31 mouse cellular contexts compared by ENCODE assay signal in the genomic region with DNA sequence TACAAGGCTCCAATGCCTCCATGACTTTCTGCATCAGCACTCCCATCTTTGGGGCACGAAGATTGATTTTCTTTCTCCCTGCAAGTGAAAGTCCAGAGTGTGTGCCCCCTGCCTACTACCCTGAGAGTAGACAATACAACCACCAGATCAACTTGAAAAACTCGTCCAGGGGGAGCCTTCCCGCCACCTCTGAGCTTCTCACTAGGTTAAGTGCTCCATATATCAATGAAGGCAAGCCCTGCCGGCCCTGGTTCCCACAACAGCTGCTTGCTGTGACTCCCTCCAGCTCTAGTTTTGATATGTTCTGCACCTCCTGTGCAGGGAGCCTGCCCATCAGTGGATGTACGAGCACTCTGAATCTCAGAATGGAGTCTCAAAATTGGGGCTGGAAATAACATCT.
DNase-seq lines count a peak whose midpoint lies in the region; ATAC-seq lines count a peak whose summit lies in the region.
"Had no signal": no experiment of that assay in that cellular context is flagged by ENCODE, and none has a peak within 500 bp of the region (broad histone marks: within the 10 kb centered on the region; RNA-seq: fewer than 3 reads in every experiment).

No protein-coding gene starts in this region.

- H3K9ac ChIP-seq in kidney, embryonic 15.5 days, result no peak overlapping the region
- H3K9ac ChIP-seq: forebrain, embryonic 13.5 days; heart, embryonic 12.5 days; hindbrain, embryonic 15.5 days; limb, embryonic 13.5 days; lung, embryonic 15.5 days had no signal

- H3K4me2 ChIP-seq in kidney, embryonic 15.5 days, result peak overlapping the region; percentile 33; the same call in 1 of the 2 replicates
- H3K4me2 ChIP-seq: forebrain, embryonic 13.5 days; heart, embryonic 12.5 days; hindbrain, embryonic 15.5 days; limb, embryonic 13.5 days; liver, embryonic 11.5 days; lung, embryonic 15.5 days; midbrain, embryonic 11.5 days had no signal

- no peaks in the 10 kb centered on the region for H3K27me3 ChIP-seq in kidney, embryonic 15.5 days
- H3K27me3 ChIP-seq: heart, embryonic 12.5 days; lung, embryonic 15.5 days had no signal

- H3K4me3 ChIP-seq in kidney, embryonic 15.5 days (replicated peaks), result no peak overlapping the region
- H3K4me3 ChIP-seq: erythroblast, embryonic 14.5 days; forebrain, embryonic 13.5 days; gastrocnemius, adult 2 months; heart, adult 2 months; heart, embryonic 12.5 days; hindbrain, embryonic 15.5 days; limb, embryonic 13.5 days; lung, embryonic 15.5 days; myocyte had no signal

- DNase-seq in kidney, postnatal 36 days, result no peak
- peak; percentile 37 for DNase-seq in testis, postnatal 10 days (ENCODE audit: low spot score)
- DNase-seq in testis, postnatal 14 days (ENCODE audit: low spot score), result no peak
- DNase-seq in forelimb bud, embryonic 11.5 days (ENCODE audit: low read depth, low spot score), result peak; percentile 48
- peak; percentile 3 for DNase-seq in yolk sac, embryonic 10.5 days (ENCODE audit: low spot score)
- no peak for DNase-seq in natural killer cell, adult 2 months (ENCODE audit: low spot score in 2 of 2)
- DNase-seq: adrenal gland, postnatal 25 days; B cell, adult 2 months; cerebellum, adult 2 months; cerebellum, postnatal 25 days; gastrocnemius, adult 2 months; gastrocnemius, postnatal 36 days; heart, adult 2 months; heart, postnatal 4 days; kidney, adult 8-10 months; kidney, postnatal 14 days; layer of hippocampus, postnatal 36 days; spleen, adult 18-20 months had no signal

- H3K9me3 ChIP-seq in kidney, embryonic 15.5 days (replicated peaks), result no peaks in the 10 kb centered on the region
- H3K9me3 ChIP-seq: forebrain, embryonic 13.5 days; heart, embryonic 12.5 days; hindbrain, embryonic 15.5 days; limb, embryonic 13.5 days; lung, embryonic 15.5 days had no signal

- no peak for ATAC-seq in kidney, embryonic 15.5 days (replicated peaks; ENCODE audit: low FRiP score)
- ATAC-seq in granulocyte monocyte progenitor cell, adult 5-6 weeks (replicated peaks; ENCODE audit: poor library complexity, severe bottlenecking), result no peak
- ATAC-seq: forebrain, embryonic 13.5 days; inflammation-experienced regulatory T-cells, adult 6 months had no signal

- H3K36me3 ChIP-seq in kidney, embryonic 15.5 days, result no peaks in the 10 kb centered on the region
- H3K36me3 ChIP-seq: heart, embryonic 12.5 days; hindbrain, embryonic 15.5 days; limb, embryonic 13.5 days; lung, embryonic 15.5 days had no signal

- peaks cover 14% of the 10 kb centered on the region; the same call in 1 of the 2 replicates for H3K4me1 ChIP-seq in kidney, embryonic 15.5 days
- H3K4me1 ChIP-seq: heart, embryonic 12.5 days had no signal

- no peak overlapping the region for H3K27ac ChIP-seq in kidney, embryonic 15.5 days
- H3K27ac ChIP-seq: forebrain, embryonic 13.5 days; gastrocnemius, adult 2 months; heart, adult 2 months; hindbrain, embryonic 15.5 days; limb, embryonic 13.5 days; lung, embryonic 15.5 days; stomach, postnatal 0 days had no signal

- WGBS in kidney, embryonic 15.5 days, result 10% methylated on average over 5 of the region's 5 CpGs

Comparison
In these comparisons a context has a peak if more than half of its experiments do, and no peak if none do; other contexts are left out.
1. DNase-seq: peak in testis, postnatal 10 days (single experiment), forelimb bud, embryonic 11.5 days (single experiment) and yolk sac, embryonic 10.5 days (single experiment); none in kidney, postnatal 36 days (0 of 2), testis, postnatal 14 days (single experiment) and natural killer cell, adult 2 months (0 of 2).